Mouse (Mus musculus) urinary bladder, postnatal 14 days (tissue): ENCODE data around the gene Mtus2.
"Not testable (repeated sequence)": the region's sequence is repeated elsewhere in the genome, so short reads cannot be mapped to it uniquely, and the experiment has no call there.

Source experiments
- DNase-seq: peaks from one replicate; pipeline ENCODE4 v3.0.0; 2021; ENCODE audit warnings: low spot score

Gene Mtus2

DNA sequence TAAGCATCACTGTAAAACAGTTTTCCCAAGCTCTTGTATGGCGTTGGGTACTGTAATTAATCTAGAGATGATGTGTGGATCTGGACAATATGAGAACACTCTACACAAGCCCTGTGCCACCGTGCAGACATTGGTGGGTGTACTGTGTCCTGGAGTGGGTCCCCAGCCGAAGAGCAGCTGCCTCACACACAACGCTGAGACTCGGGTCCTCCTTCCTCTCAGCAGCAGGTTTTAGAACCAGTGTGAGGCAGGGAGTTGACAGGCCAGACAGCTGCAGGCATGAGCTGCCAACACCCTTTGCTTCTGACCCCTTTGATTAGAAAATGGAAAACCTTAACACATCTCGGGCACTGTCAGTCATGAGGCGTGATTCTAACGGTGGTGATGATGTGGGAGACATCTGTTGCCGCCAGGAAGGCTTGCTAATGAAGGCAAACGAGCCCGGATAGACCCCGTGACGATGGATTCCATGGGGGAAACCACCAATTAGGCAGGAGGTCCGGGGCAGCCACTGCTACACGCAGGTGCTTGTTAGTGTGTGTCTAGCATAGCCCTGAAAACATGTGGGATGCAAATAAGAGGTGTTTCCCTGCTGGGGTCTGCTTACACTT lies 158.2 kb downstream of the Mtus2 start:
- DNase-seq = no peak

GRCm38 (mm10) chr5:148124354-148124753 lies 167.2 kb downstream of the Mtus2 start:
- DNase-seq = no peak

- DNase-seq = peak; percentile 9
Measured at GRCm38 (mm10) chr5:148130691-148131457, 173.8 kb downstream of the Mtus2 start.

GRCm38 (mm10) chr5:148131458-148132131 lies 174.5 kb downstream of the Mtus2 start:
- no peak for DNase-seq

DNA sequence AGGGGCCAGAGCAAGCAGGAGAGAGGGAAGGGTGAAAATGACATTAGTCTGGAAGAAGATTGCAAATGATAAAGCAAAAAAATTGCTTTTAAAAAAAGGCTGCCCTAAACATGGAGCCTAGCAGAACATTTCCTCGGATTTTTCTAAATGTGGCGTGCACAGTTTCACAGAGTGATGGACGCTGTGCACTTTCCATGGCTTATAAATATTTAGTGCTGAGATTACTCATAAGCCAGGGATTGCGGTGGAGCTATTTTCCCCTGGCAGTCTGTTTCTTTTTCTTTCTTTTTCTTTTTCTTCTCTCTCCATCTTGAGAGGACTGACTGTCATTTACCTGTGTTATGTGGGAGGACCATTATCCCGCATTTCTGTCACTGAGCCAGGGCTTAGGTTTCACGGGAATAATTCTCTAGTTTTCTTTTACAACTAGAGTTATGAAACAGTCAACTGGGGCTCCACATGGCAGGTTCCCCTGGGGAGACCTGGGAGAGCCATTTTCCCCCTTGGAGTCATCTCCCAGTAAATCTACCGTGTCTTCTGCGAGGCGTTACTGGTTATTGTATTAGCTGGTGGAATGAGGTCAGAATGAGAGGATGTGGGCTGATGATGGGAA lies 176.4 kb downstream of the Mtus2 start:
- DNase-seq = no peak

- DNase-seq = no peak
Measured at GRCm38 (mm10) chr5:148141662-148142061, 184.5 kb downstream of the Mtus2 start.

GRCm38 (mm10) chr5:148146200-148146823 lies 189.2 kb downstream of the Mtus2 start:
- no peak for DNase-seq

DNA sequence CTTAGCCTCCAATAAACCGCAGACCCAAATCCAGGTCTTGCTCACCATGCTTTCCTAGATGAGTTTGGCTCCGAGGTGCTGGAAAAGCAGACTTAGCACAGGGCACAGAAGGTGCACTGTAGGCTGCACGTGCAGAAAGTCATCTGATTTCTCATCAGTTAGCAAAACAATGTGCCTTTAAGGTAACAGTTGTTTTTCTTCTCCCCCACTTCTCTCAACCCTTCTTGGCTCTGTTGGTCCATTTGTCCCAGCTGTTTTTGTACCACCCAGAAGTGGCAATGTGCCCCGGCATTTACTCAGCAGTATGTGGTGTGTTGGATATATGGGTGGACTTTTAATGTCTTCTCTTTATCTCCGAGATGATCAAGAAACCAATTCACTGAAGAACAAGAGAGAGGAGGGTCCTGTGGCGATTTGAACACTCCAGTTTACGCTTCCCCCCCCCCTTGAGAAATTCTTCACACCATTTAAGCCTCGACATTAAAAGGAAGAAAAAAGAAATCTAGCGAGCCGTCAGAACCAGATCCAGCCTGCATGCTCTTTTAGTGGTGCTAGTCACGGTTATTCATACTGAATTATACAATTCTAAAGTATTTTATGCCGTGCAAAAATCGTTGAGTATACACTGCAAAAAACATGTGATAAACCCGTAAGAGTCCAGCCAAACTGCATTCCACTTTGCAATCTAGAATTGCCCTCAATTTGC lies 194.9 kb downstream of the Mtus2 start:
- DNase-seq = no peak

- DNase-seq = no peak
Measured at GRCm38 (mm10) chr5:148152600-148153402, 195.7 kb downstream of the Mtus2 start.

DNA sequence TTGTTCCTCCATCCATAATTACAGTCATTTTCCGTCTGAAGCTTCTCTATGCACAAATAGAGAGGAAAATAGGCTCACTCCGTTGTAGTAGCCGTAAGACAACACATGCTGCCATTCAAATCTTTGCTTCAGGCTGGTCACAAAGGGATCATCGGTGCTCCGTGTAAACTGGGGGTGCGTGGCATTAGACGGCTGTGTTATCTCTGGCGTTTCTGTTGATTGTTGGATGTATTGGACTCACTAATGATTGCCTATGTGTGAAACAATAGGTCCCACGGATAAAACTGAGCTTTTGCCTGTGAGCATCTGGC lies 196.2 kb downstream of the Mtus2 start:
- DNase-seq = no peak

GRCm38 (mm10) chr5:148154727-148155126 lies 197.6 kb downstream of the Mtus2 start:
- no peak for DNase-seq

DNA sequence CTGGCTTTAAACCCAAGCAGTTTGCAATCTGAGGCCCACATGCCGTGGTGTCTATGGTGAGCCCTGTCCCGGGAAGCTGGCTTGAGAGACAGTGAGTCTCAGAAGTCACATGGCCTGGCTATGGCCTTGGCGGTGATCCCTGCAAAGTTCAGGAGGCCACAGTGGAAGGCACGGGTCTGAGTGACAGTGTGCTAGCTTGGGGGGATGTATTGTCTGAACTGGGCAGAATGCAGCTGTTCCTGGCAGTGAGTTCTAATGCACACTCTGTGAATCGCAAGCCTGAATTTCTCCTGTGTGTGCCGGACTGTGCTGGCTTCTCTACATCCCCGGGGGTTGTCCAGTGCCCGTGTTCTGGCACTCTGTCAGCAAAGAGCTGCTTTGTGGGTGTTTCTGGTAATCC lies 202.2 kb downstream of the Mtus2 start:
- DNase-seq = no peak

GRCm38 (mm10) chr5:148160529-148161154 lies 203.5 kb downstream of the Mtus2 start:
- DNase-seq = no peak

DNA sequence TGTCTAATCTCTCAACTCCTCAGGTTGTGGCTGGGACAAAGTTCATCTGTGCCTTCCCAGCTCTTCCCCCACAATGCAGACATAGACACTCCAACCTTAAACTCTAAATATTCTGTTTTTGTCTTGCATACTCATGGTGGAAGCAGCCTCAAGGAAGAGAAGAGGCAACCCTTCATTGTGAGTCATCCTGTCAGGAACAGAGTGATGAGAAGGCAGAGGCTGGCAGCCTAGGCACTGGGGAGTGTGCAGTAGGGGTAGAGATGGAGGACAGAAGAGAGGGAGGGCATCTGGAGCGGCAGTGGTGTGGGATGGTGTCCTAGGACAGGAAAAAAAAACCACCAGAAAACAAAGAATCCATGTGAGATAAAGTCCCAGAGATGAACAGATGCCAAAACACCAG lies 208.0 kb downstream of the Mtus2 start:
- DNase-seq = no peak

- no peak for DNase-seq
Measured at GRCm38 (mm10) chr5:148175091-148175490, 218.0 kb downstream of the Mtus2 start.

- DNase-seq = no peak
Measured at GRCm38 (mm10) chr5:148175742-148176426, 218.8 kb downstream of the Mtus2 start.

DNA sequence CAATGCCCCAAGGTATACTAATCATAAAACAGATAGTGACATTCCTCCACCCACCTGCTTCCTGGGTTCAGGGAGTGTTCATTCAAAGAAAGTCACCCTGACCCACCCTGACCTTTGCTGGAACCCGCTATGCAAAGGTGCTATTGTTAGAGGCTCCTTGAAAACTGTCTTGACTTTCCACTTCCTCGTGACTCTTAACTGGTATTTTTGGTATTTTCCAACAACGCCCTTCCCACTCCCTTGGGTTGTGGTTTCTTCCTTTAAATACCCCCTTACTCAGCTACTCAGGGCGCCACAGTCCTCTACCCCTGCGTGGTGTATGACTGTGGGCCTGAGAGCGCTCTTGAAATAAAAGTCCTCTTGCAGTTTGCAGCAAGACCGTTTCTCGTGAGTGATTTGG lies 219.4 kb downstream of the Mtus2 start:
- not testable (repeated sequence) for DNase-seq

DNA sequence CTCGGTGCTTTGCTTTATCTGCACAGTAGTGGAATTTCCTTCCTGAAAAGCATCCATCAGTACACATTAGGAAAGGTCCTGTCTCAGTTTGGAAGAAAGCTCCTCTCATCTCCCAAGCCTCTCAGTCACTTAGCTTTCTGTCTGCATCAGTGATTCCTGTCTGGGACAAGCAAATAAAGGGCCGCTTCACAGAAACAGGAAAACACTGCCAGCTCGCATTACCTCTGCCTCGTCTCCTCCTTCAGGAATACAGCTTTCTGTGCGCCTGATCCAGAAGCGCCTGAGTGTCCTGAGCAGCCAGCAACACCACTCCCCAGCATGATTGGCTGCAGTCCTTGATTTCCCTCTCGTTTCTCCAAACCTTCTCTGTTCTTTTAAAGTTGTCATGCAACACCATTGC lies 222.1 kb downstream of the Mtus2 start:
- DNase-seq = no peak

DNA sequence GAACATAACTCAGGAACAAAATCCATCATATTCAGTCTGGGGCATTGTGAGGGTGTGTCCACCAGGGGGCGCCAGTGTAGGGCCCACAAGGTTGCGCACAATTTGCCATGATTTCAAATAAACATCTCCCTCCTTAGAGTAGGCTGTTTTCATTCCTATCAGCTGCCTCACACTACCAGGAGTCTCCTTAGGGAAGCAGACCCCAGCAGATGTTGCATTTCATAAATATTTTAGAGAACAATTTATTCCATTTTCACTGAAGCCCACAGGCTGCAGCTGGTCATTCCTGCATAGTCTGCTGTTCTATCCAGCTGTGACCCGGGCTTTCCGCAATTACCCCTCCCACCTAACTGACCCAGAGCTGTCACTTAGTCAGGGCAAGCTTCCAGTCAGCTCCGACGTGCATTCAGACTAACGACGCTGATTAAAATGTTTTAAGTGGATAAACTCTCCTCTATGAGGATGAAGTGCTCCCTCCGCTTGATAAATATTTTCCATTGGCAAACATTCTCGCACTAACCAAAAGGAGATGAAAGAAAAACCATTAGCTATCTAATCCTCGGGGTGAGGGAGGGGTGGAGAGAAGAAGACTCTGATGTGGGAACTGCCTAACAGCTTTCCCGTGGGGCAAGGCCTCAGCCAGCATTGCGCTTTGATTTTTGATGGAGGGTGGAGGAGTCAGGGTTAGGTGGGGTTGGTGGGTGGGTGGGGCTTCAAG lies 223.6 kb downstream of the Mtus2 start:
- DNase-seq = peak; percentile 28
